Mouse (Mus musculus): ENCODE results near the gene Nfkbib. TPM values are rescaled to one million over a fixed set of nuclear protein-coding genes. Genes with fewer than 3 reads are reported as not detected.

Gene Nfkbib
- total RNA-seq, 4 experiments from 2014 or later, result 22.8 to 29.1 (median 28.1) TPM

DNA sequence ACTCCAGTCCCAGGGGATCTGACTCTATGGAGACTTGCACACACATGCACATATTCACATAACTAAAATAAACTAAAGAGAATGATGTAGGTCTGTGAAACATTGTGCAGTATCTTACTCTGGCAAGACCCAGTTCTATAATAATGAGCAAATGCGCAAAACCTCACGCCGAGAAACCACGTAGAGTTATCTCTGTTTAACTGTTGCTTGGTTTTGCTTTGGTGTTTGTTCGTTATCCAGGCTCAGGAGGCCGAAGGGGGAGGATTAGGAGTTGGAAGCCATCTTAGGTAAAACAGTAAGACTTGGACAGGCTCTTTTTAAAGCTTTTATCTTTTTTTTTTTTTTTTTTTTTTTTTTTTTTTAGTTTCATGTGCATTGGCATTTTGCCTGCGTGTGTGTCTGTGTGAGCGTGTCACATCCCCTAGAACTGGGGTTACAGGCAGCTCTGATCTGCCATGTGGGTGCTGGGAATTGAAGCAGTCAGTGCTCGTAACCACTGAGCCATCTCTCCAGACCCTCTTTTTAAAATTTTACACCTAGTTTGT is 2.2 kb upstream of the Nfkbib start:
- DNase-seq (ENCODE audit: low spot score), result no peak

GRCm38 (mm10) chr7:28766910-28767309 is 402 bp downstream of the Nfkbib start:
- DNase-seq (ENCODE audit: low spot score), result no peak

DNA sequence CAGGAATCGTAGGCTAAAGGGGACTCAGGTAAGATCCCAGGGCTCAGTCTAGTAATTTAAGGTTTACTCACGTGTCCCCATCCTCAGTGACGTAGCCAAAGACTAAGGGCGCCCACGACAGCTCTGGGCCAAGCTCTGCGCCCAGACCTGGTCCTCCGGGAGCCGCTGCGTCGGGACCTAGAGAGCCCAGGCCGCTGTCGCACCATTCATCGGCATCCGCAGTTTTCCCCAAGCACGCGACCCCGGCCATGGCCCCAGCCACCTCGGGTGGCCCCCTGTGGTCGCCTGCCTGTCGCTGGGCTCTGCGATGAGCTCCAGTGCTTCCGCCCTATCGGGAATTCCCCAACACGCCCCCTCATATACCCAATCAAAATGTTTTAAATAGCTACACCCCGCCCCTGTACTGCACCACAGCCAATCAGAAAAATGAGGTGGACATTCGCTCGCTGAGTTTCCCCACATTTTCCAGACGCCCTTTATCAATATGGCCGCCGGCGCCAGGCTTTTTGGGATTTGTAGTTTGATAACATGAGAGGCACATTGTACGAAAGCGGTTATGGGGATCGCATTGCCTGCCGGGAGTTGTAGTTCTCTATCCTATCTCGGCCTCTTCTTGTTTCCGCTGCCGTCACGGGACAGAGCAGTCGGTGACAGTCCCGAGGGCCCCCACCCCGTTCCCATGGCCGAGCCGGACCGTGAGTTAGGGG is 986 bp downstream of the Nfkbib start, which contains the start of gene Sirt2:
TSS of gene Sirt2 (plus strand) at position 563 of the 707 bp plus-strand sequence.
- peak; percentile 100 for DNase-seq (ENCODE audit: low spot score)

GRCm38 (mm10) chr7:28765211-28765610 is 2.1 kb downstream of the Nfkbib start:
- DNase-seq (ENCODE audit: low spot score), result no peak

- DNase-seq (ENCODE audit: low spot score), result no peak
Measured at GRCm38 (mm10) chr7:28761907-28762306, 5.4 kb downstream of the Nfkbib start.

DNA sequence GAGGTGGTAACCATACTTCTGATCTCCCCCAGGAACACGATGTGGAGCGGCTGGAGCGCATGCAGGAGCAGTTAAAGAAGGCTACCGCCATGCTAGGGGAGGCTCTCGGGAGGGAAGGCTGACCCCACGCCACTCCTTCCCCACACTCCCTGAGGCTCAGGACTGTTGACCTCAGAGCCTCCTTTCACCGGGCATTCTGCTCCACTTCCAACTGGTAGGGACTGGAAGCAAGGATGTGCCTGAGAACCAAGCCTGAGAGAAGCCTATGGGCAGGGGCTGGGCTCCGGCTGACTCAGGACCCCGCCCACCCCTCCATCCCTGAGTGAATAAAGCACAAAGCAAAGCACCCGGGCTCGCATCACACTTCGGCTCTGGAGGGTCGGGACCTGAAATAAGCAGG is 8.7 kb downstream of the Nfkbib start:
- DNase-seq (ENCODE audit: low spot score), result no peak

GRCm38 (mm10) chr7:28756079-28756478 is 11.2 kb downstream of the Nfkbib start, which contains the start of gene Ccer2:
Gene Ccer2, plus strand, starts transcription at chr7:28756174.
- no peak for DNase-seq (ENCODE audit: low spot score)

DNA sequence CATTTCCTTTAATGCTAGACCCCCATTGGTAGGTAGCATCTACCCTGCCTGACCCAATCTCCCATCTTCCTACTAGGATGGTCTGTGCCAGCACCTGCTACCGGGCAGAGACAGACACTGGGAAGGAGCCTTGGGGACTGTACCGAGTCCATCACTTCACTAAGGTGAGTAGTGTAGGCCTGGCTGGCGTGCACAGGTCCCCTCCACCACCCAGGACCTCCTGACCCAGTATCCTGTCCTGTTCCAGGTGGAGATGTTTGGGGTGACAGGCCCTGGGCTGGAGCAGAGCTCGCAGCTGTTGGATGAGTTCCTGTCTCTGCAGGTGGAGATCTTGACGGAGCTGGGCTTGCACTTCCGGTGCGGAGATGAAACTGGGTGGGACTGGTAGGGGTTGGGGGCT is 17.4 kb downstream of the Nfkbib start:
- DNase-seq (ENCODE audit: low spot score), result no peak

DNA sequence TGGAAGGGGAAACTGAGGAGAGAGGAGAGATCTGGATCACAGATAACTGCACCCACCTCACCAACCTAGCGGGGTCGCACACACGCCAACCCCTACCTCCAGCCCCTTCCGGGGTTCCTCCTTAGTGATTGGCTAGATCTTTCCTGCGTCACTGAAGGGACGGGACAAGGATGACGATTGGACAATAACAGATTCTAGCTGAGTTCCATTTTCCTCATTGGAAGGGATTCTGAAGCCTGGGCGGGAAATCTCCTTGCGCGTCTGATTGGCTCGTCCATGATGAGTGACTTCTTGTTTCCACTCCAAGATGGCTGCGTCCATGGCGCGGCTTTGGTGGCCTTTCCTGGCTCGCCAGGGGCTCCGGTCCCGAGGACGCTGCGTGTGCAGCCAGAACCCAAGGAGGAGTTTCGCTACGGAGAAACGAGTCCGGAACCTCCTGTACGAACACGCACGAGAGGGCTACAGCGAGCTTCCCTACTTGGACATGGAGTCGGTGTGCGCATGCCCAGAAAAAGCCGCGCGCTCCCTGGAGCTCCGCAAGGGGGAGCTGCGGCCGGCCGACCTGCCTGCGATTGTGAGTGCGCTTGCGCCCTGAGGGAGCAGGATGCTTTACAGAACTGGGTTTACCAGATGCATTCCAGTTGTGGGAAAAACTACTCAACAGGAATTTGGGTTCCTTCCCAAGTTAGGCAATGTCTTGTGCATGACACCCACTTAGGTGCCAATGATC is 25.4 kb downstream of the Nfkbib start, which contains the start of the genes Mrps12 and Sars2:
TSS of gene Mrps12 (minus strand) at position 112 of the 730 bp plus-strand sequence.
TSS of gene Sars2 (plus strand) at position 284 of the 730 bp plus-strand sequence.
- peak; percentile 99 for DNase-seq (ENCODE audit: low spot score)

DNA sequence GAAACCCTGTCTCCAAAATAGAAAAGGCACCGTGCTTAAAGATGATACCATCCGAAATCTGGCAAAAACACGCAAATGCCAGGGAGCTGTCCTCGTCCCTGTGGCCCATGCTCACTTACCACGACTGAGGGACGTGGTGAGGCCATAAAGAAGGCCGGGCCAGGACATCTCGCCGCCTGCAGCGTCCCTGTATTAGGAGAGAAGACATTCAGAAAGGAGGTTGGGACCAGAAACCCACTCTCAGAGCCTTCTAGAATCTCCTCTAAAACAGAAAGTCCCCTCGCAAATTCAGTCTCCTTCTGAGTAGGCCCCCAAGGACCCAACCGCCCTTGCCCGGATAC is 26.0 kb downstream of the Nfkbib start:
- DNase-seq (ENCODE audit: low spot score), result no peak

- DNase-seq (ENCODE audit: low spot score), result no peak
Measured at GRCm38 (mm10) chr7:28740949-28741348, 26.4 kb downstream of the Nfkbib start.

DNA sequence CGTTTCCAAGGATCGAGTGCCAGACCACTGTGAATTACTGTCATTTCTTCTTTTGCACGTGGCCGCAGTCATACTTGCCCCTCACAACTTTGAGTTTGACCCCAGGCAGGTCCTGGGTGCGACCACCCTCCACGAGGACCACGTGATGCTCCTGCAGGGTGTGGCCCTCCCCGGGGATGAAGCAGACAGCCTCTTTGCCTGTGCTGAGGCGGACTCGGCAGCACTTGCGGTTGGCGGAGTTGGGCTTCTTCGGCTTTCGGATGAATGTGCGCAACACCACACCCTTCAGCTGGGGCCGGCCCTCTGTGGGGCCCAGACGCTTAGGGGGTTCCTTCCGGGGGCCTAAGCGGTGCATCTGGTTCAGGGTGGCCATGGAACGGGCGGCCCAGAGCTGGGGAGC is 27.5 kb downstream of the Nfkbib start:
- DNase-seq (ENCODE audit: low spot score), result no peak

- DNase-seq (ENCODE audit: low spot score), result no peak
Measured at GRCm38 (mm10) chr7:28735701-28736100, 31.6 kb downstream of the Nfkbib start.

DNA sequence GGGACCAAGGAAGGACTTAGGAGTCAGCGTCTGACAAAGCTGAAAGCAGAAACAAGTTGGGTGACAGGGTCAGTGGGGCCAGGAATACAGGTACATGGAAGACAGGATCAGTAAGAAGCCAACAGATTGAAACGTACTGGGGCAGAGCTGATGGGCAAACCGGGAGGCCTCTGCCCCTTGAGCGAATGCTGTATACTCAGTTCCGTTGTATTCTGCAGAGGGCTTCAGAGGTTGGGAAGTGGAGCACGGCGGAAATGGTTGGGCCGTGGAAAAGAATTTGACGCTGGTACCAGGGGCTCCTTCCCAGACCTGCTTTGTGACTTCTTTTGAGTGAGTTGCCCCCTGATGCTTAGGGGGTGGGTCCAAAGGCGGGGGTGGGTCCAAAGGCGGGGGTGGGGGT is 34.1 kb downstream of the Nfkbib start:
- no peak for DNase-seq (ENCODE audit: low spot score)

GRCm38 (mm10) chr7:28732341-28733142 is 34.8 kb downstream of the Nfkbib start:
- peak; percentile 44 for DNase-seq (ENCODE audit: low spot score)

- no peak for DNase-seq (ENCODE audit: low spot score)
Measured at GRCm38 (mm10) chr7:28727649-28728340, 39.5 kb downstream of the Nfkbib start.

GRCm38 (mm10) chr7:28726600-28726999 is 40.7 kb downstream of the Nfkbib start:
- peak; percentile 33 for DNase-seq (ENCODE audit: low spot score)

- no peak for DNase-seq (ENCODE audit: low spot score)
Measured at GRCm38 (mm10) chr7:28724613-28725012, 42.7 kb downstream of the Nfkbib start.

DNA sequence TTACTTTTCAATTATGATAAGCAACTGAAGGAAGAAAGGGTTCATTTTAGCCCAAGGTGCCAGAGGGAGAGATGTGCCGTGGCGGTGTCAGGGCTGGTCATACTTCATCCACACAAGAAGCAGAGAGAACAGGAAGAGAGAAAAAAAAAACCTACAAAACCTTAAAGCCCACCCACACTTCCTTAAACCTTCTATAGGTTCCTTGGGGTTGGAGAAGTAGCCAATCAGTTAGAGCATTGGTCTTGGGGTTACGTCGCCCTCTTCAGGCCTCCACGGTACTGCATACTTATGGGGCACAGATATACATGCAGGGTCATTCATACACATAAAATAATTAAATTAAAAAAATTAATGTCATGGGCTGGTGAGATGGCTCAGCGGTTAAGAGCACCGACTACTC is 45.2 kb downstream of the Nfkbib start:
- no peak for DNase-seq (ENCODE audit: low spot score)

- DNase-seq (ENCODE audit: low spot score), result no peak
Measured at GRCm38 (mm10) chr7:28720753-28721537, 46.4 kb downstream of the Nfkbib start.

Measured in heart, adult 8-10 months (tissue).